Mouse (Mus musculus): Measurements from ENCODE around the gene Sdc3. TPM values are rescaled to one million over a fixed set of nuclear protein-coding genes. Genes with fewer than 3 reads are reported as not detected.

The Sdc3 gene
- total RNA-seq, 2 experiments from 2014 or later, result 12.6 to 14.4 TPM

Other genes with a start within 250 kb of the Sdc3 start
- gene Nkain1, start 218.4 kb upstream of the Sdc3 start, total RNA-seq (2021), result 10 to 100 TPM in 1 of 2 experiments, 1 to 10 TPM in 1; 6.7 to 15.0 TPM
- gene Pum1, start 129.2 kb upstream of the Sdc3 start, total RNA-seq (2021), result 10 to 100 TPM; 31.1 to 36.4 TPM
- 1 to 10 TPM; 3.1 to 6.7 TPM for gene Laptm5, start 120.6 kb downstream of the Sdc3 start, total RNA-seq (2021)
- gene Matn1, start 151.8 kb downstream of the Sdc3 start, total RNA-seq (2021), result not detected